16 mouse cellular contexts compared by ENCODE assay signal in the genomic region with DNA sequence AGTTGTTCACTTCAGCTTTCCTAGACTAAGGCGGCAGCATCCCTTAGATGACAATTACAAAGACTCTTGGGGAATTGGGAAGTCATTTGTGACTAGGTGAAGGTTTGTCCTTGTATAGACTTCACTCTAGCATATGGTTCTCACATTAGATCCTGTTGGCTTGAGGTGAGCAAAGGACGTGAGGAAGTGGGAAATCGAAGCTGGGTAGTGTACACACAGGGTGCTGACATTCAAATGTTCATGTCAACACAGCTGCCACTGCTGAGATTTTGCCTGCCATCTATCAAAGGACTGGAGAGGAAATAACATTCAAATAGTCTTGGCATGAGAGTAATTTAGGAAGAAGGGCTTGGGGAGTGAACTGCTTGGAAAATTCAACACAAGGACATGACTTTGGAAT.
DNase-seq lines count a peak whose midpoint lies in the region; ATAC-seq and TF ChIP-seq lines count a peak whose summit lies in the region.
"Had no signal": no experiment of that assay in that cellular context is flagged by ENCODE, and none has a peak within 500 bp of the region (broad histone marks: within the 10 kb centered on the region; RNA-seq: fewer than 3 reads in every experiment).

No protein-coding gene starts in this region.

- DNase-seq in forebrain, postnatal 0 days, result no peak
- no peak for DNase-seq in hindbrain, embryonic 14.5 days (ENCODE audit: low spot score)
- DNase-seq in A20 (ENCODE audit: low read depth, low spot score), result peak; percentile 8
- no peak for DNase-seq in cerebellum, adult 9-11 months
- DNase-seq: adrenal gland, postnatal 14 days; cerebellum, adult 18-20 months; gastrocnemius, postnatal 25 days had no signal

- TF ChIP-seq CTCF in forebrain, postnatal 0 days (IDR thresholded peaks at IDR 0.05; ENCODE audit: low read depth), result no peak

- H3K27ac ChIP-seq in forebrain, embryonic 12.5 days, result no peak overlapping the region
- no peak overlapping the region for H3K27ac ChIP-seq in forebrain, postnatal 0 days (ENCODE audit: low read depth, low read length)
- no peak overlapping the region for H3K27ac ChIP-seq in hindbrain, embryonic 16.5 days (ENCODE audit: low read depth, low read length)
- no peak overlapping the region for H3K27ac ChIP-seq in hindbrain, embryonic 14.5 days
- H3K27ac ChIP-seq in midbrain, embryonic 15.5 days, result peak overlapping the region; percentile 48; the same call in 1 of the 2 replicates
- H3K27ac ChIP-seq: embryonic facial prominence, embryonic 10.5 days; hindbrain, embryonic 10.5 days; intestine, embryonic 15.5 days had no signal

- peak; percentile 65; the same call in 1 of the 2 replicates for ATAC-seq in forebrain, embryonic 12.5 days (ENCODE audit: low FRiP score)
- no peak for ATAC-seq in forebrain, postnatal 0 days
- peak; percentile 50; the same call in 1 of the 2 replicates for ATAC-seq in hindbrain, embryonic 16.5 days
- ATAC-seq in hindbrain, embryonic 14.5 days (ENCODE audit: low FRiP score), result no peak; the same call in 1 of the 2 replicates
- peak; percentile 53 for ATAC-seq in midbrain, embryonic 15.5 days (replicated peaks)
- ATAC-seq: activated CD4-positive, CD25-positive, alpha-beta regulatory T cell, adult 4 months; intestine, embryonic 15.5 days; Patski had no signal

- H3K9me3 ChIP-seq in forebrain, embryonic 12.5 days, result no peaks in the 10 kb centered on the region
- H3K9me3 ChIP-seq in forebrain, postnatal 0 days (ENCODE audit: low read length), result no peaks in the 10 kb centered on the region
- no peaks in the 10 kb centered on the region for H3K9me3 ChIP-seq in hindbrain, embryonic 16.5 days (ENCODE audit: control insufficient read depth, low read length)
- H3K9me3 ChIP-seq in hindbrain, embryonic 14.5 days (ENCODE audit: control insufficient read depth, low read length), result no peaks in the 10 kb centered on the region
- no peaks in the 10 kb centered on the region for H3K9me3 ChIP-seq in midbrain, embryonic 15.5 days
- H3K9me3 ChIP-seq: embryonic facial prominence, embryonic 10.5 days; heart, embryonic 12.5 days; hindbrain, embryonic 10.5 days; intestine, embryonic 15.5 days had no signal

- no peak overlapping the region for H3K9ac ChIP-seq in forebrain, embryonic 12.5 days
- no peak overlapping the region for H3K9ac ChIP-seq in forebrain, postnatal 0 days
- H3K9ac ChIP-seq in hindbrain, embryonic 16.5 days (ENCODE audit: low read depth, low read length), result no peak overlapping the region
- no peak overlapping the region for H3K9ac ChIP-seq in hindbrain, embryonic 14.5 days
- no peak overlapping the region for H3K9ac ChIP-seq in midbrain, embryonic 15.5 days
- H3K9ac ChIP-seq: heart, embryonic 12.5 days; intestine, embryonic 15.5 days had no signal

- no peak overlapping the region for H3K4me2 ChIP-seq in forebrain, embryonic 12.5 days
- no peak overlapping the region for H3K4me2 ChIP-seq in forebrain, postnatal 0 days (ENCODE audit: low read depth)
- no peak overlapping the region for H3K4me2 ChIP-seq in hindbrain, embryonic 16.5 days (ENCODE audit: low read length)
- no peak overlapping the region for H3K4me2 ChIP-seq in hindbrain, embryonic 14.5 days (replicated peaks)
- no peak overlapping the region for H3K4me2 ChIP-seq in midbrain, embryonic 15.5 days
- H3K4me2 ChIP-seq: heart, embryonic 12.5 days; intestine, embryonic 15.5 days had no signal

- WGBS in forebrain, embryonic 12.5 days, result 66% methylated on average over 3 of the region's 3 CpGs
- whole genome bisulfite sequencing in forebrain, postnatal 0 days, result 37% methylated on average over 3 of the region's 3 CpGs
- 55% methylated on average over 3 of the region's 3 CpGs for WGBS in hindbrain, embryonic 16.5 days
- 71% methylated on average over 3 of the region's 3 CpGs for WGBS in hindbrain, embryonic 14.5 days
- WGBS in midbrain, embryonic 15.5 days, result 59% methylated on average over 3 of the region's 3 CpGs

- no peak overlapping the region for H3K4me3 ChIP-seq in forebrain, embryonic 12.5 days (replicated peaks)
- no peak overlapping the region for H3K4me3 ChIP-seq in forebrain, postnatal 0 days (ENCODE audit: low read depth, low read length)
- no peak overlapping the region for H3K4me3 ChIP-seq in hindbrain, embryonic 16.5 days (ENCODE audit: low read length)
- H3K4me3 ChIP-seq in hindbrain, embryonic 14.5 days (replicated peaks; ENCODE audit: low read length), result no peak overlapping the region
- H3K4me3 ChIP-seq in midbrain, embryonic 15.5 days, result no peak overlapping the region
- H3K4me3 ChIP-seq: embryonic facial prominence, embryonic 10.5 days; heart, embryonic 12.5 days; hindbrain, embryonic 10.5 days; intestine, embryonic 15.5 days had no signal

- no peaks in the 10 kb centered on the region for H3K27me3 ChIP-seq in forebrain, embryonic 12.5 days
- H3K27me3 ChIP-seq in forebrain, postnatal 0 days (ENCODE audit: insufficient read depth, low read length), result no peaks in the 10 kb centered on the region
- H3K27me3 ChIP-seq in hindbrain, embryonic 16.5 days (replicated peaks; ENCODE audit: control insufficient read depth, insufficient read depth, low read length), result no peaks in the 10 kb centered on the region
- H3K27me3 ChIP-seq in hindbrain, embryonic 14.5 days (ENCODE audit: control insufficient read depth, insufficient read depth, low read length), result no peaks in the 10 kb centered on the region
- H3K27me3 ChIP-seq in midbrain, embryonic 15.5 days (replicated peaks), result no peaks in the 10 kb centered on the region
- H3K27me3 ChIP-seq: heart, embryonic 12.5 days; intestine, embryonic 15.5 days had no signal

- no peaks in the 10 kb centered on the region for H3K36me3 ChIP-seq in forebrain, embryonic 12.5 days (replicated peaks)
- no peaks in the 10 kb centered on the region for H3K36me3 ChIP-seq in forebrain, postnatal 0 days (ENCODE audit: insufficient read depth)
- no peaks in the 10 kb centered on the region for H3K36me3 ChIP-seq in hindbrain, embryonic 16.5 days (ENCODE audit: control insufficient read depth, insufficient read depth, low read length)
- H3K36me3 ChIP-seq in hindbrain, embryonic 14.5 days (replicated peaks; ENCODE audit: control insufficient read depth, insufficient read depth), result no peaks in the 10 kb centered on the region
- no peaks in the 10 kb centered on the region for H3K36me3 ChIP-seq in midbrain, embryonic 15.5 days (replicated peaks)
- H3K36me3 ChIP-seq: embryonic facial prominence, embryonic 10.5 days; heart, embryonic 12.5 days; hindbrain, embryonic 10.5 days; intestine, embryonic 15.5 days had no signal

- H3K4me1 ChIP-seq in forebrain, embryonic 12.5 days, result no peaks in the 10 kb centered on the region
- no peaks in the 10 kb centered on the region for H3K4me1 ChIP-seq in forebrain, postnatal 0 days (ENCODE audit: insufficient read depth)
- H3K4me1 ChIP-seq in hindbrain, embryonic 16.5 days (ENCODE audit: control insufficient read depth, insufficient read depth, low read depth, low read length), result no peaks in the 10 kb centered on the region
- no peaks in the 10 kb centered on the region for H3K4me1 ChIP-seq in hindbrain, embryonic 14.5 days (replicated peaks; ENCODE audit: control insufficient read depth, insufficient read depth, low read length)
- 0 out of 2 replicates have a peak, but pooled peaks cover 4% of the 10 kb centered on the region for H3K4me1 ChIP-seq in midbrain, embryonic 15.5 days
- H3K4me1 ChIP-seq: embryonic facial prominence, embryonic 10.5 days; heart, embryonic 12.5 days; hindbrain, embryonic 10.5 days; intestine, embryonic 15.5 days had no signal

Comparison
In these comparisons a context has a peak if more than half of its experiments do, and no peak if none do; other contexts are left out.
1. ATAC-seq: peak in forebrain, embryonic 12.5 days (single experiment), hindbrain, embryonic 16.5 days (single experiment) and midbrain, embryonic 15.5 days (single experiment); none in forebrain, postnatal 0 days (single experiment) and hindbrain, embryonic 14.5 days (single experiment).